Mouse (Mus musculus): ENCODE results near the gene Ptpn12.

DNA sequence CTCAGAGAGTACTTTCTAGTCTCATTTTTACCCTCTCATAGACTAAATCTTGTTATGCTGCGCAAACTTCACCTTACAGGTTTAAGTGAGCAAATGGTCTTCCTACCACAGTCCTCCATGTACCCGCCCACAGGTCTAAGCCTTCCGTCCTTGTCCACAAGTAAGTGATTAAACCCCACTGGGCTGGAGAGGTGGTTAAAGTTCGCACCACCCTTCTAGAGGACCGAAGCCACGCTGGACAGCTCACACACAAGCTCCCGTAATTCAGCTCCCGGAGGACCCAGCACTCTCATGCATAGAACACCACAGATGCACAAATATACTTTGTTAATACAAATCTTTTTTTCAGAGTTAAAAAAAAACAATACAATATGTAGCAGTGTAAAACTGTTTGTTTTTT is 69.4 kb downstream of the Ptpn12 start:
- TF ChIP-seq CTCF (IDR thresholded peaks at IDR 0.05; ENCODE audit: low read depth, low read length) (no peak), GATA1 (IDR thresholded peaks at IDR 0.05; ENCODE audit: borderline replicate concordance, low read length) (no peak), POLR2AphosphoS5 (IDR thresholded peaks at IDR 0.05; ENCODE audit: insufficient replicate concordance, low read depth, low read length) (no peak), TAL1 (conservative IDR thresholded peaks at IDR 0.05; ENCODE audit: low read depth, low read length) (no peak), GATA2 (IDR thresholded peaks at IDR 0.05; ENCODE audit: borderline replicate concordance, low read depth, low read length) (no peak)
